Mouse (Mus musculus) adipocyte (in vitro differentiated cells): Measurements from ENCODE around the gene Dnal4.
A peak's percentile ranks its signal among the peaks of the same experiment; 100 is the strongest.

Experiments
- DNase-seq: peaks from one replicate; pipeline ENCODE4 v3.0.0-alpha.2; 2016; ENCODE audit warnings: low spot score

Gene Dnal4

DNA sequence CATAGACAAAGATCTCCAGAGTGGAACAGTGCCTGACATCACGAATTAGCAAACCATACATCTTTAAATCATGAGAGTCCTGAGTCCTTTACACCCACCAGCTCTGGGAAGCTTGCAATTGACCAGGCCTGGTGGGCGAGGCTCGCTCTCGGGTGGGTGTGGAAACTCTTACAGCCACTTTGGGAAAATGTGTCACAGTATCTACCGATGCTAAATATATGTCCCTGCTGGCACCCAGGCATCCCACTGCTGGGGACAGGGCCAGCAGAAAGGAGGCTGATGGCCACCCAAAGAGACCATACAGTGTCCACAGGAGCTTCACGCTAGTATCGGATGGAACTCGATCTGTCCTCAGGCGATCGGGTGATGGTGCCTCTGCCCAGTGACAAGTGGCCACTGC, 20.9 kb upstream of the Dnal4 start:
- DNase-seq = no peak

DNA sequence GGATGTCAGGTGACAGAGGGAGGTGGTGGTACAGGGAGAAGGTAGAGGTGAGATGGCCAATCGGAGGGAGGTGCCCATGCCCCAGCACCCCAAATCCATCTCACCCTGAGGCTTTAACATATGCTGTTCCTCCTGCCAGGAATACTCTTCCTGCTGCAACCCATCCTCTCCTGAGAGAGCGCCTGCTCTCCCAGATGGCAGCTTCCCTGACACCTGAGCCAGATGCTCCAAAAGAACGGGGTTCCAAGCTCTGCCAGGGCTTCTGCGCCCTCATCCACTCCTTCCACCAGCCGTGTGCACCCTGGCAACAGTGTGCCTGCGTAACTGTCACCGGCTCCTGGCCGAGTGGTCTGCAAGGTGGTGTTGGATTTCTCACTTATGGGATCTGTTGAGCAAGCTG, 20.0 kb upstream of the Dnal4 start:
- no peak for DNase-seq

DNA sequence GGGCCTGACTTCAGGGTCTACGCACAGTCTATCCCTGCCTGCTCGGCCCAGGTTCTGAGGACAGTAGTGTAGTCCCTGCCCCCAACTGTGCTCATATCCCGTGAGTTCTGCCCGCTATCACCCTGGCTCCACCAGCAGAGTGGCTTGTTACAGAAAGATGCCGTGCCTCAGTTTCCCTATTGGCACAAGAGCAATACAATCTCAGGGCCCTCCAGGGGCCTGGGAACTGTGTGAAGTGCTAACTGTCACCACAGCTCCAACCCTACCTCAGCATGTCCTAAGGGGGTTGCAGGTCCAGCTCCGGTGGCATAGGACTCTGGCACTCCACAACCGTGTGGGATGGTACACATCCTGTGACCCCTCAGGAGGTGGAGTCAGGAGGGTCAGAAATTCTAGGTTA, 19.4 kb upstream of the Dnal4 start:
- no peak for DNase-seq

DNA sequence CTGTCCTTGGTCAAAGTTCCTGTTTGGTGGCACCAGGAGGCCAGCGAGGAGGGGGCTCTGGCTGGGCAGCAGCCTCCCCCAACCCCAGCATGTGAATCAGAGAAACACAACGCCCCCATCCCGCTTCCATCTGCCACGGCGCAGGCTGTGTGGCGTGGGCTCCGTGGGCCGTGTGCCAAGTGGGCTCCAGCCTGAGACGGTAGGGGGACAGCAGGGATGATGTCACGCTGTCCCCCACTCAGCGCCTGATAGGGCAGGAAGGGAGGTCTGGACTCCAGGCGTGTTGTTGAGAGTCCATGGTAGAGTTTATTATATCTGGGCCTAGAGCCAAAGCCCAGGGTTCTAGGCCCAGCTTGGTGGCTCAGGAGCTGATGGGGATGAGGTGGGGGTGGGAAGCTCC, 18.6 kb upstream of the Dnal4 start:
- DNase-seq = no peak

DNA sequence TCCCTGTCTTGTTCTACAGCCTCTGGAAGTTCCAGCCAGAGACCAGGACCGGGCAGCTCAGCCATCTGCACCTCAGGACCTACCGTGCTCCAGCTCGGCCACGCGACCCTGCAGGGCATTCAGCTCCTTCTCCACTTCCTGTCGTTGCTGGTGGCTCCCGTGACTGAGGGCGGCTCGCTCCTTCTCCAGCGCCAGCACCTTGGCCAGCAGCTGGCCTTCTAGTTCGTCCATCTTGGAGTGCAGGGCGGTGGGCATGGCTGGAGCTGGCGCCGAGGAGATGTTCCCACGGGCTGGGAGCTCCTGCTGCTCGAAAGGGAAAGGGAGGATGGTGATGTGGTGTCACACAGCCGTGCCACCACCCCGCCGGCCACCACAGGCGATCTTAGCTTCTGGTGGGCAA, 16.5 kb upstream of the Dnal4 start:
- no peak for DNase-seq

DNA sequence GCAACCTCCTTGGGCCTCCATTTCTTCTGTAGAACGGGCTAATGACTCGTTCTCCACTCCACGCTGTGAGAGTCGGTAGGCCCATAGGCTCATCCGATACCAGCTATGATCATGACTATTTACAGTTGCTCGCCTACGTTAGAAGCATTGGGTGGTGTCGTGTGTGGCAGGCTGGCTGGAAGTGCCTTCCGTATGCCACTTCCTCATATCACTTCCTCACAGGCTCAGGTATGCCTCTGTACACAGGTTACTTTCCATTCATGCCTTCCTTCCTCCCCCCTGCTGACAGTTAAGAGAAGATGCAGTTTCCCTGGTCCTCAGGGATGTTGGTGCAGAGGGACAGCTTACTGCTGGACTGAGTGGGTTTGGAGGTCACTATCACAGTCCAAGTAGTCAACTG, 15.4 kb upstream of the Dnal4 start:
- no peak for DNase-seq

DNA sequence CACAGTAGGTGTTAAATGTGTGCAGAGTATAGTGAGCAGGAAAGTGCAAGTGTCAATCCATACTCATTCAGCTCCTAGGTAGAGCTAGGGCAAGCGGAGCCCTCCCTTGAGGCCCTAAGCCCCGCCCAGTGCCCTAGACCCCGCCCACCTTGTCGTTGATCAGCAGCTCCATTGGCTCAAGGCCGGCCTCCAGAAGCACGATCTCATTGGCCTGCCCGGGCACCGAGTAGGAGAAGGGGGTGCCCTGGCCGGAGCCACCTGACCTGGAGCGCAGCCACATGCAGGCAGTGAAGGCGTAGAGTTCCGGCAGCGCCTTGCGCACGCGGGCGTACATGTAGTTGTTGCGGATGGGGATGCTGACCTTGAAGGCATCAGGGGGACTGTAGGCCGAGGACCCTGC, 14.8 kb upstream of the Dnal4 start:
- no peak for DNase-seq

DNA sequence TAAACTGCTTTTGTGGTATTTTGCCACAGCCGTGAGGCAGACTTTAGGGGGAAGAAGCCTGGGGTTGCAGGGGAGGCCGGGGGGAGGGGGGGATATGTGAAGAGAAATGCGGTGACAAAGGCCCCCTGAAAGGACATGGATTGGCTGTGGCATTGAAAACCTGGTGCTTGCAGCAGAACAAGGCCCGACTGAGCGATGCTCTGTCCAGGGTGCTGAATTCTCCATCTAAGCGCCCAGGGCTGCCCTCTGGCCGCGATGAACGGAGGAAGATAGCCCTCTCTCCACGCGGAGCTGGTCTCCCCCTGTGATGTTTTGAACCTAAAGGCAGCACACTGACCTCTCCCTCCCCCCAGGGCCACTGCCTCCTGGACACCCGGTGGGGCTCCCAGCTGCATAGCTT, 13.9 kb upstream of the Dnal4 start:
- DNase-seq = peak; percentile 66

DNA sequence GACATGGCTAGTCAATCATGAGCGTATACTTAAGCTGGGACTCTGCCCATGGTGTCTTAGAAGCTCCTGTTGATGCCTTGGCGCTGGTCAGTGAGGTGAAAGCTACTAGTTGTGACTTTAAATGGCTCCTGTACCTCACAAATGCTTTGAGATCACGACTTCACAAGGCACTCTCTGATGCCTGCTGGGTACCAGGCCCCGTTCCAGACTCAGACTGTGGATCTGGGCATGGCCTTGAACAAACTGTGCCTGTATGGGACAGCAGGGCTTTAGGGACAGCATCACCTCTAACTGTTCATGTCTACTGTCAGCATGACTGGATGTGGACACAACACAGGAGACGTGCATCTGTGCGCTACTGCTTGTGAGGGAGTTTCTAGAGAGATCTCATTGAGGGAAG, 13.3 kb upstream of the Dnal4 start:
- DNase-seq = no peak

DNA sequence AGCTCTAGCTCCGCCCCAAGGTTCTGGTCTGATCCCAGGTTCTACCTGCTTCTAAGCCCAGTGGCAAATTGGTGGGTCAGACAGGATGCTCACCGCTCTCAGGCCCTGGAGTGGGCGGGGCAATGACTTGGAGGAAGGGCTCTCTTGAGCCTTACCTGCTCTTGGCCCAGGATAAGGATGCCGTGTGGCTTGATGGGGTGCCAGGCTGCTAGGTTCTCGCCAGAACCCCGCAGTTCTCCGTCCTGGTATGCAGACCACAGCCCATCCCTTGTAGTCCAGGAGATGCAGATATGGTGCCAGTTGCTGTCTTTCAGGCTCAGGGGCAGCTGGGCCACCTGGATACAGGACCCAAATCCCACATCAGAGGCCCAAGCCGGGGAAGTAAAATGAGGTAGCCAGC, 12.5 kb upstream of the Dnal4 start:
- no peak for DNase-seq

DNA sequence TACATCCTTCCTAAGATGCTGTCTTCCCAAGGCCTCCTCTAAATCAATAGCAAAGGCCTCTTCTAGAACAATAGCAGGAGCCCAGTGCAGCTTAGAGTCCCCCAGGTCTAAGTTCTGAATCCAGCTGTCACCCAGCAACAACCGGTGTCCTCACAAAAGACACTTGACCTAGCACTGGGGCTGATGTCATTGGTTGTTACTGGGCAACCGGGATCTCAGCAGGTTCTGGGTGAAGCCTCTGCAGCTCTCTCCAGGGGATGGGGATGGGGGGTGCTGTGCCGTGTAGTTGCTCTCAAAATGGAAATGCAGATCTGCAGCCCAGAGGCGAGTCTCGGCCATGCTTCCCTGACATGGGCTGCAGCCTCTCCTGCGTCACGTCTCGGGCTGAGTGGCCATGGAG, 10.2 kb upstream of the Dnal4 start:
- no peak for DNase-seq

DNA sequence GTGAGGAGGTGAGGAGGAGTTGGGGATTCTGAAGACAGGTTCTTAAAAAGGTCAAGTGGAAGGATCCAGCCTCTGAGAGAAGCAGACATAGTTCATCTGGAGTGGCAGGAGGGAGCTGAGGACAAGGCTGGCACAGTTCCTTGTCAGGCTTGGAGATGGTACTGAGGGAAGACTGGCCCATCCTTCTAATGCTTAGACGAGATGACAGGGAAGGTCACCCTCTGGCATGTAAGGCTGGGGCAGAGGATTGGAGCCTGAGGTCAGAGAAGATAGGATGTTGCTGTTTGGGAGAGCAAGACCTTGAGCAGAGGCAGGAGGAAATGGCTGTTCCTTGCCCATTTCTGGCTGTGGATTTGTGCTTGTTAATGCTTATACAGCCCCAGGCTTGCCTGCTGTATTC, 7.4 kb upstream of the Dnal4 start:
- no peak for DNase-seq

DNA sequence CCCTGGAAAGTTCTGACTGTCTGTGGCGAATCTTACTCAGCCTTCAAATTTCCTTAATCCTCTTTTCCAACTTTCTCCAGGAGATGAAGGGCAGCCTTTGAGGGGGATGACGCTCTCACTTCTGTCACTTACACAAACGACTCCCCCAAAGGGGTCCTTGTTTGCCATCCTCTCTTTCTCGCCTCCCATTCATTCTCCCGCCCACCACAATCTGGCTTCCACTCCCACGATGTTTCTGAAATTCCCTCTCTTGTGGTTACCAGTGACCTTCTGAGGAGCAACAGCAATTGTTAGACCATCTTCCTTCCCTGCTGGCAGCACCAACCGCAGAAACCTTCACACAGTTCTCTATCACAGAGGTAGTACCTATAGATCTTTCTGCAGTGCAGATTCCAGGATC, 2.0 kb downstream of the Dnal4 start:
- no peak for DNase-seq

DNA sequence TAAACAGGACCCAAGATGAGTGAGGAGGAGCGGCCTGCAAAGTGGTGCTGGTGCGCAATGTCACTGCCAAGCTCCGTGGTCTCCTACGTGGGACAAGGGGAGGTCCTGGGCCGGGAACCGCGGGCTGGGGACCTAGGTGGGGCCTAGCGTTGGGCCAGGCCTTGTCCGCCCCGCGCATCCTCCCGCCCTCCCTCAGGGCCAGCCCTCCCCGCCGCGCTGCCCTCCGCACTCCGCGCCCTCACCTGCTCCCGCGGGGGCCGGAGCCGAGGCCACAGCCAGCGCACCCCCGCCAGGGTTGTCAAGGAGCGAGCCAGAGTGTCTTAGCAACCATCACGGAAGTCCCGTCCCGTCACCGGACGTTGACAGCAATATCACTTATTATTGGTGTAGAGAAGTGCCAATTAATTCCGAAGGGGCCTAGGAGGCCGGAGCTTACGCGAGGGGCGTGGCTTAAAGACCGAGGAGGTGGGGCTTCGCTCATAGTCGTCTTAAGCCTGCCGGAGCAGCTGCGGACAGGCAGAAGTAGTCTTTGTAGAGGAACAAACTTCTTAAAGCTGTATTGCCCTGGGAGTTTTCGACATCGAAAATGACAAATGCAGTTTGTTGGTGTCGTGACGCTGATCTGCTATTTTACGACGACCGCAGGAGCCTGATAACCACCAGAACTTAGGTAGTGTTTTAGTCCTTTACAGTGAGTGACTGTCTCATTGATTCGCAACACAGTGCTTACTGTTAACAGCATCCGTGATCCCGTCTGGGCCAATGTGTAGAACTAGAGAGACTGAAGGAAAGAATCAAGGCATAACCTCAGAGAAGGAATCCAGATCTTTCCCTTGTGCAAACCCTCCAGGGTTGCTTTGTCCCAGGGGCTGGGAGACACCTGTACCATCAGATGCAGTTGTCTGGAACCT, 3.3 kb downstream of the Dnal4 start:
- DNase-seq = peak; percentile 98

DNA sequence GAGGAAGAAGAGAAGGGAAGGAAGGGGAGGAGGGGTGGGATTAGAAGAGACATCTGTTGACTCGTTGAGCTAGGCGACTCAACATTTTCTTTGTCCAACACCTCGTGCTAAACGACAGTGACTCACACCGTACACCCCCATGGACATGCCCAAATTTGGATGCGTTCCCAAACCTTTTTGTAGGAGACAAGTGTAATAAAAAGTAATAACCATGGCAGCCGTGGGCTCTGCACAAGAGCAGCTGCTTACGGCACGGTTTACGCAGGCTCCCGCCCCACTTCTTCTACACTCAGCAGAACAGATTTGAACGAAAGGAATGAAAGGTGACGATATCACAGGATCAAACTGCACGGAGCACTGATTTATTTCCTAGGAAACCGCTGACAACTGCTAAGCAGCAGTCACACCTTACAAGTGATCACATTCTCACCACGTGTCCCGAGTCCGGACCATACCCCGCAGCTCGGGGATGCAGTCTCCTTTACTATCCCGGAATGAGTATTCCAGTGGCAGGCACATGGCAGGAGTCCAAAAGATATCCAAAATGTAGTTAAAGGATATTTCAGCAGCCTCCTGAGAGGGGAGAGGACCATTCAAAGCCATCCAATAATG, 6.9 kb downstream of the Dnal4 start:
- no peak for DNase-seq

DNA sequence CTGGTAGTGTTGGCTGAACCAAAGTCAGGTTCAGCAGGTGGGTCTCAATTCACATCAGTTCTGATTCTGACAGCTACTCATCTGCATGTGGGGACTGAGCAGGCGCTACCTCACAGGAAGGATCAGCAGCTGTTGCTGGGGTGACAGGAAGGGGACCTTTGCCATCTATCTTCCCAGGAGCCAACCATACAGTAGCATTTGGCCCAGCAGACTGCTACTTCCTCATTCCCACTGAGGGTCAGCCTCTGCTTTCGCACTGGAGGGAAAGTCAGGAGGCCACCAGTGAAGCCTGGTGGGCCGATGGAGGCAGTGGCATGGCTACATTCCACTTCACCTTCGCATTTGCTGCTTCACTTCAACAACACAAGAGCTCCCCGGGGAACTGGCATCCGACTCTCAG, 9.3 kb downstream of the Dnal4 start:
- DNase-seq = no peak

DNA sequence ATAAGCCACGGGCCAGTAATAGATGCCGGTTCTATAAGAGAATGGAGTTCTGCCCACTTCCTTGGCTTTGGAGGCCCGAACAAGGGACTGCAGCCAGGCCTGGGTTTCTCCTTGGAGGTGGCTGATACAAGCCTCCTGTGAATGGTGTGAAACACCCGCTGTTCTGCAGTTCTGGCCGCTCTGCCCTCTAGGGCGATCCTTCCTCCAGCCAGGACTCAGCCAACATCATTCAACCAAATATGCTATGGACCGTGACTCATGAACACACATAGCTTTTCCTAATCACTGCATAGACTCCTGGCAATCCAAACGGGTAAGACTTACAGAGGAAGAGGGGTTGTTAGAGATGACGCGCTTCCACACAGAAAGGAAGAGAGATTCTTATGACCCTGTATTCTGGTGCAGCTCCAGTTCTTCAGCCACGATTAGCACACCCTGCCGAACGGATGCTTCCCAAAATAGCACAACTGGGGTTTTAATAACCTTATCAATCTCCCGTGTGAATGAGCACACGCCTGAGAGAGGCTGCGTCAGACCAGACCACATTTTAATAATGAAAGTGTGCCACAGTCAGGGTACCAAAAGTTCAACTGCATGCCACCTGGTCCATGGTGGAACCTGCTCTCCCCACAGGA, 10.2 kb downstream of the Dnal4 start:
- no peak for DNase-seq

DNA sequence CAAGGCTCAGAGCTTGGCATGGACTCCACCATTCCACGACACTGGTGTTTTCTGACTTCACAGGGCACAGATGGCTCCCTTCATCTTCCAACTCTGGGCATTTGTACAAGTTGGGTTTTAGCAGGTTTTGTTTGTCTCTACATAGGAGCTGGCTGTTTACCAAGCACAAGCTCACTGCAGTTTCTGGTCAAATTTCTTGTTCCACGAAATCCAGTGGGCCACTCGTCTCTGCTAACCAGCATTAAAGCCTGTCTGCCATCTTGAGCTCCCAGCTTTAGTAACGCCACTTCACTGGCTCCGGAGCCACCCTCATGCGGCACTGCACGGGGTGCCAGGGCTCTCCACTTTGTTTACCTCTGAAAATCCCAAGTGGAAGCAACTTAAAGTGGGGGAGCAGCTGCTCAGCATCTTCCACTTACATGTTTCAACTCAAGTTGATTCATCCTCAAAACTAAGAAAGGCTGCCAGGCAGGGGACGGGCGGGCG, 11.0 kb downstream of the Dnal4 start:
- no peak for DNase-seq

DNA sequence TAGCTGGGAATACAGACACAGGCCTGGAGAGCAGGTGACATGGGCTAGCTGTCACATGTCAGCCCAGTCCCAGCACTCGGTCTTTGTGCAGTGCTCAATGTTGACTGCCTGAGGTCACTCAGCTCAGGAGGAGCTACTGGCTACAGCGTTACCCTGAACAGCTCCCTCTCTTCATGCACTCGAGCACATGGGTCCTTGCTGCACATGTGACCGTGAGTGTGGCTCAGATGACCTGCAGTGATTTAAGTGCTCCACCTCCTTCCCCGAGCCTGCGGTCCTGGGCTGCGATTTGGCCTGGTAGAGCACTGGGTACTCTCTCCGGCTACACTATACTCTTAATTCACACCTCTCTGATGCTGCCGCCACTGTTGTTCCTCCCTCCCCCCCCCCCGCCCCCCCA, 11.5 kb downstream of the Dnal4 start:
- DNase-seq = no peak

DNA sequence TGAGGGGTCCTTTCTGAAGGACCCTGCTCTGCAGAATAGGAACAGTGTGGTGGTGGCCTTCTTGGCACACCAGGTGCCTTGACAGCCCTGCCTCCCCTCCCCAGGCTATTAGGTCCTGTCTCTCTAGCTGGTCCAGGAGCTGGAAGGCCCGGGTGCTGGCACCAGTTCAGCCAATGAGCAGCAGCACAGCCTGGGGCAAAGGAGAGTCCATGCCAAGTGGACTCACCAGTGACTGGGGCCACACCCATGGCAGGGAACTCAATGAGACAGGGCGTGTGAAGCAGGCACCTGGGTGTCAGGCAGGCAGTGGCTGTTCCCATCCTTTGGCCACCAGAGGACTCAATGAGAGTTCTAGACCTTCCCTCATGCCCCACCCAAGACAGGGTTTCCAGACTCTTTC, 12.3 kb downstream of the Dnal4 start:
- DNase-seq = peak; percentile 52

DNA sequence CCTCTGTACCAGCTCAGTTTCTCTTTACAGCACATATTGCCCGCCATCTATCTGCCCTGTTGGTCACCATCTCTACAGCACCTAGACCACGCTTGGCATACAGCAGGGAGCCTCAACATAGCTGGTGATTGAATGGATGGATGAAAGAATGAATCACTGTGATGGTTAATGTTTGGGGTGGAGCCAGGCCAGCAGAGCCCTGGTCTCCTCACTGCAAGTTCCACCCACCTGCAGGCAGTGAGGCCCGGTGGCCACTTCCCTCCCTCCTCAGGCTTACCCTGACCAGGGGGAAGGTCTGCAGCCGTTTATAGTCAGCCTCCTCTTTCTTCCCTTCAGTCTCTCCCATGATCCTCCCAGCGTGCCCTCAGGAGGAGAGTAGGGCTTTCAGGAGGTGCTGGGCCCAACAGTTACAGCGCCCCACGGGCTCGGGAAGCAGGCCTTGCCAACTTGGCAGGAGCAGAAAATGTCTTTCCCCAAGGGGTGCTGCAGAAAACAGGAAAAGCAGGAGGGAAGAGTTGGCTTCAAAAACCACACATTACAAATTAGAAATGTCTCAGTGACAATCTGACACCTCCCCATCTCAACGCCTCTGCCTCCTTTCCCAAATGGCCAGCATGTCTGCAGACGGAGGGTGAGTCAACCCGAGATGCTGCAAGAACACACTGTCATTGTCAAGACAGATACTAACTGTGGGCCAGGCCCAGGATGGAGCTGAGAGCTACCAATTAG, 12.9 kb downstream of the Dnal4 start:
- peak; percentile 43 for DNase-seq

DNA sequence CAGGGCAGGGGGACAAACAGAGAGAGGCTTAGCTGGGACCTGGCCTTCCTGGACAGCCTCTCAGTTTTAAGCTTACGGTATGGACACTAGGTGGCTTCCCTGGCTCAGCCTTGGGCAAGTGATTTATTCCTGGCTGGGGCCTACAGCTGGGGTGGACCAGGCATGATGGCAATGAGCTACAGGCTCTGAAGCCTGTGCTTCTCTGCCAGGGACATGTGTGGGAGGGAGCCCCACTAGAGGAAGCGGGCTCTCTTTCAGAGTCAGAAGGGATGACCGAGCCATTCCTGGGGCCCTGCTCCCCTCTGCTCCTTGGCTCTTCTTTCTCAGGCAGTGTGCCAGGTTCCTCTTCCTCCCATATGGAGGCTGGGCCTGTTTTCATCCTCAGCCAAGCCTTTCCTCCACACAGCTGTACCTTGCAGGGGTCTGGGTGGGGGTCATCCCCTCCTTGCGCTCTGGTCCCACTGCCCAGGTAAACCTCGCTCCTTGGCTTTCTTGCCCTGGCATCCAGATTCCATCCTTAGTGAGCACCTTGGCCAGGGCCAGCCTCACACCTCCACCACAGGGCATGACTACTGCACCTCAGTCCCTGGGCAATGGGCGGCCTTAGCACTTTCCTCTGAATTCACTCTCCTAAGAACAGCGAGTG, 13.9 kb downstream of the Dnal4 start:
- peak; percentile 36 for DNase-seq
